Mouse (Mus musculus): ENCODE measurements around the gene Nudt16. TPM values are rescaled to one million over a fixed set of nuclear protein-coding genes. Genes with fewer than 3 reads are reported as not detected.
A peak's percentile ranks its signal among the peaks of the same experiment; 100 is the strongest.
"Not testable (repeated sequence)": the region's sequence is repeated elsewhere in the genome, so short reads cannot be mapped to it uniquely, and the experiment has no call there.

Gene Nudt16
- 10 to 100 TPM; 14.2 to 21.7 TPM for total RNA-seq (2021)
- polyA plus RNA-seq (2012; rRNA removed): 24.7 and 34.0 TPM in 2 replicates
- long read RNA-seq, transcript Nudt16-201 (3 exons, 1,631 nt): major isoform, 20 of 25 reads
- long read RNA-seq, partial matches to known transcripts: 2 of 25 reads
- long read RNA-seq, other reads (novel, unspliced or antisense): 0 of 25 reads

GRCm38 (mm10) chr9:105131253-105132001, at the start of gene Nudt16:
Gene Nudt16, minus strand, starts transcription at chr9:105131824.
- DNase-seq: peak; percentile 94

DNA sequence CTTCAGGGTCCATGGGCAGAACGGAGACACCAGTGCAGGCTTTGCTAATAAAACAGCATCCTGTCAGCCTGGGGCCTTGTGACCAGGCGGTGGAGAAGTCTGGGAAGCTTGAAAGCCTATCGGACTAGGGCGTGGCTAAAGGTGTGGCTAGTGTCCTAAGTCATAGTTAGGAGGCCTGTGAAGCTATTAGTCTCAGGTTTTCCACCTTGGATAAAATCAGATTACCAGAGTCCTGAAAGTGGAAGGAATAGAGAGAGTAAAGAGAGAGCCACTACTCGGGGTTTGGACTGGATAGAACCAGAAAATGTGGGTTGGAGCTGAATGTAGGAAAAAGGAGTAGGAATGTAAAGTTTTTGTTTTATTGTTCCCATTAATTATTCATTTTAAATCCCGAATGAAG, 13.4 kb upstream of the Nudt16 start, which contains the start of gene 1700080E11Rik:
Gene 1700080E11Rik (minus strand): TSS at position 101 of the 400 bp plus-strand sequence.
- DNase-seq: no peak

- DNase-seq: no peak
These were observed 7.6 kb upstream of the Nudt16 start for GRCm38 (mm10) chr9:105139204-105139603.

DNA sequence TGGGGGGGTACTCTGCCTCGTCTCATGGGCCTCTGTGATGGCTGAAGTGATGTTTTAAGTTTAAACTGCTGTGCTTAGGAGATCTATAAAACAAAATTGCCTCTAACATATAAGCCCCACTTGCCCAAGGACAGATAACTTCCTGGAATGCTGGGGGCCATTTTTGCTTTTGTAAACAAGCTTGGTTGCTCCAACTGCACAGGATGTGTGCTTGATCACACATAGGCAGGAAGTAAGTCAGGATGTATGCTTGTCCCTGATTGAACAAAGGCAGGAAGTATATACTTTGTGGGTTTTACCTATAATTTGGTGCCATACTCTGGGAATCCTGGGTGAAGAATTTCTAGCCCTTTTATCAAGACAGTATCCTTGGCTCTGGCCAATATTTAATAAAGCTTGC, 4.8 kb upstream of the Nudt16 start:
- DNase-seq: no peak

DNA sequence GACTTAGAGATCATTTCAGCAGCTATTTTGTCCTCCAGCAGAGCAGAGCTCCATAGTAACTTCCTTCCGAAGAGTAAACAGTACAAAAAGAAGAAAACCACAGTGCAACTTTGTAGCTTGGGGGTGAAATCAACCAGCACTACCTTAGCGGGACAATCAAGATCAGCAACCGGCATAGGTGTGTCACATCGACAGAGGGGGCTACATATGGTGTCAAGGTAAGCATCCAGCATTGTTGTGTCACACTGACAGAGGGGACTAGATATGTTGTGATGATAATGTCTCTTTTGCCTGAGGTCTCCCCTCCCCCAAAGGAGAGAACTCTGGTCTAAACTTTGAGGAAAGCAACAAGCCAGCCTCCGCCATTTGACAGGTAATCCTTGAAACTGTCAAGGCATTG, 2.9 kb upstream of the Nudt16 start:
- DNase-seq: no peak

DNA sequence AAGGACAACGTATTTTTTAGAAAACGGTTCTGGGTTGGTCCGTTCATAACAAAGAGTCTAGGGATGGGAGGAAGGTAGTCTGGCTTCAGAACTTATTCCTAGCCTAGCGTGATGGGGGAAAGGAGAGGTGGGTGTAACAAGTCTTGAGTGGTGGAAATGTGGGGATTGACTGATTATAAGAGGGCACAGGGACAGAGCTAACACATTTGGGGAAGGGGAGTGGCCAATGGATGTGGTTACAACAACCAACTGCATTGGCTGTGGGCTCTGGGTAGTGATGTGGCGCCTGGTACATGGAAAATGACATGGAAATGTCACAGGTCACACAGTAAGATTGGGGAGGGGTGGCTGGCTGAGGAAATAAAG, 361 bp upstream of the Nudt16 start:
- no peak for DNase-seq

DNA sequence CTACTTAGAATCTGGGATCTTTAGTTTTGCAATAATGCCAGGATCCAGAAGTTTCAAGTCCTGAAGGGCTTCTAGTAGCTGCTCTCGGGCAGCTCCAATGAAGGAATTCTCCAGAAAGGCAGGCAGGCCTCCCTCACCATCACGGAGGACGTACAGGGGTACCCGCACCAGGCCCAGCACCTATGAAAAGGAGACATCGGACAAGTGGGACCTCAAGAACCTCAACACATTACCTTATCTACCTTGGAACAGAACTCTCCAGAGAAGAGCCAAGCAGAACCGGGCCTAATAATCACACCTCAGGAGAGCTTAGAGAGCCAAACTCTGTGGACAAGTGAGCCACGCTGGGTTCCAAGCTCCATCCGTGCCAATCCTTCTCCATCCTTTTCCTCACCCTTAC, 1.3 kb downstream of the Nudt16 start:
- DNase-seq: no peak

- DNase-seq: not testable (repeated sequence)
These were observed 6.4 kb downstream of the Nudt16 start for GRCm38 (mm10) chr9:105125206-105125605.

DNA sequence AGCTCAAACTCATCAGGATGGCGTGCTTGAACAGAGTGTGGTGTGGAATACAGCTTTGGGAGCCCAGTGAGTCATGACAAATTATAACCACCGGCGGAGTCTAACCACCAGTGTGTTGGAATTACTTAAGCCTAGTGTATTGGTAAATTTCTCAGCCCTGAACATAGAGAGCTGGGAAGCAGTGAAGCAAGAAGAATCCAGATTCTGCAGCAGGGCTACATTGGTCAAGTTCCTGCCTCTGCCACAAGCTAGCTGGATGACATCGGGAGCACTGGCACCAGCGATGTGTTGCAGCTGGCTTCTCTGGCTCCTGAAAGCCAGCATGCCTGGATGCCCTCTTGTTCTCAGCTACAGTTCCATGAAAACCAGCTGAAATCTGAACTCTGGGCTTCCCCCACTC, 27.7 kb downstream of the Nudt16 start:
- no peak for DNase-seq

GRCm38 (mm10) chr9:105101911-105102310, 29.7 kb downstream of the Nudt16 start:
- no peak for DNase-seq

DNA sequence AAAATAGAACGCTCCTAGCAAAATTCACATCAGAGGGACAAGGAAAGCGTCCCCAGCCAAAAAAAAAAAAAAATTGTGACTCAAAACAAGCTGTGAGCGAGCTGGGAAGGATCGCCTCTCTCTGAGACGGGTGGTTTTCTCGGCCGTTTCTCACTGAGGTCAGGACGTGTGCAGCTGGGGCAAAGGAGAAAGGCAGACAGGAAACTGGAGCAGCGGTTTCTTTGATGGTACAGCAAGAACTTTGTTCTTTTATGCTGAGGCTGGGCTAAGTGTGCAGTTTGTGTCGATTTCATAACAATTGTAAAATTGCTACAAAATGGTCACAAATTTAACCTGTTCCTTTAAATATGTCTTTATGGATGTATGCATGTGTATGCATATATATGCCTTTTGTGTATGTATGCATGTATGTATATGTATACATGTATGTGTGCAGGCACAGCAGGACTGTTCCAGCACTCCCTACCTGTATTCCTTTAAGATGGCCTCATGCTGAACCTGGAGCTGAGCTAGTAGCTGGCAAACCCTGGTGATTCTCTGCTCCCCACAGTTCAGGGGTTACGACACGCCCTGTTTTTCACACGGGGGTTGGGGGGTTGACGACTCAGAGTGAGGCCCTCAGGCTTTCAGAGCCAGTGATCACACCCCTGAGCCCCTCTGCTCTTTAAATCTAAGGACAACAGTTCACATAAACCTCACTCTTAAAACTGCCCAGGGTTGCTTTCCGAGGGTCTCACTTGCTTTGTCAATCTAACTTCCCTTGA, 30.6 kb downstream of the Nudt16 start:
- DNase-seq: no peak

DNA sequence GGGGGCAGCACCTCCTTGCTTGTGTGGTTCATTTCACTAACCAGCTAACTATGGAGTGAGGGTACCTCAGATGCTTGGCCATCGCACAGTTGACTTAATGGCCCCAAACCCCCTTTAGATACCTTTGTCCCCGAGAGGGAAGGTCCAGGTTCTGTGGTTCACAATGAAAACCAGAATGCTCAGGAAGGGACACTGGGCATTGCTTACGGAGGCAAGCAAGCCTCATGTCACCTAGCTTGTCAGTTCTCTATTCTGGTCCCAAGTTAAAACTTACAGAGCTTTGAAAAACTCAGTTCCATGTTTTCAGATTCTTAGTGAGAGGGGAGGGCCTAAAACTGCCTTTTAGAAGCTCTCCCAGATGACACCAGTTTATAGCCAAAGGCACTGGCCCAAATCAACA, 51.4 kb downstream of the Nudt16 start:
- no peak for DNase-seq

Other genes with a start within 250 kb of the Nudt16 start
- gene Mrpl3, start 78.6 kb downstream of the Nudt16 start, total RNA-seq (2021): 10 to 100 TPM; 79.2 to 97.6 TPM
- 64.9 and 94.1 TPM in 2 replicates for gene Mrpl3, start 78.6 kb downstream of the Nudt16 start, polyA plus RNA-seq (2012; rRNA removed)
- not detected for gene 1700080E11Rik, start 13.3 kb upstream of the Nudt16 start, total RNA-seq (2021)
- gene 1700080E11Rik, start 13.3 kb upstream of the Nudt16 start, polyA plus RNA-seq (2012; rRNA removed): not detected in 2 replicates

All from adrenal gland, adult 2 months (tissue).